Mouse (Mus musculus) liver, postnatal 0 days (tissue): ENCODE results near the gene Slc37a3. TPM values are rescaled to one million over a fixed set of nuclear protein-coding genes. Genes with fewer than 3 reads are reported as not detected.

Experiments used
- ATAC-seq: fragments of 200-750 bp; cut with Nextera tagmentation; 2 replicates; pipeline ENCODE4 v1.8.0; 2017; ENCODE audit warnings: mild to moderate bottlenecking, moderate library complexity
- DNase-seq: peaks from one replicate; pipeline ENCODE4 v3.0.0-alpha.2; 2016
- H3K27ac ChIP-seq: fragments of 300-500 bp; sonication (generic); 2 replicates; pipeline ENCODE4 v1.5.1; 2014; ENCODE audit warnings: antibody characterized with exemption, moderate library complexity, mild to moderate bottlenecking, low read depth
- H3K27me3 ChIP-seq: fragments of 300-500 bp; sonication (generic); 2 replicates; pipeline ENCODE4 v1.6.1; 2014; ENCODE audit warnings: low read length, control low read depth, mixed read lengths; ENCODE audit not compliant: insufficient read depth
- H3K36me3 ChIP-seq: fragments of 300-500 bp; sonication (generic); replicated peaks from 2 replicates; pipeline ENCODE4 v1.6.1; 2014; ENCODE audit warnings: mild to moderate bottlenecking, control low read depth, low read length, moderate library complexity, mixed read lengths; ENCODE audit not compliant: insufficient read depth
- H3K4me1 ChIP-seq: fragments of 300-500 bp; sonication (generic); 2 replicates; pipeline ENCODE4 v1.6.1; 2014; ENCODE audit warnings: antibody characterized with exemption, mild to moderate bottlenecking, control low read depth; ENCODE audit not compliant: insufficient read depth
- H3K4me2 ChIP-seq: fragments of 300-500 bp; sonication (generic); 2 replicates; pipeline ENCODE4 v1.6.1; 2014; ENCODE audit warnings: low read depth, mild to moderate bottlenecking, low read length, moderate library complexity, mixed read lengths
- H3K4me3 ChIP-seq: fragments of 300-500 bp; sonication (generic); 2 replicates; pipeline ENCODE4 v1.5.1; 2014; ENCODE audit warnings: low read depth, low read length
- H3K9ac ChIP-seq: fragments of 300-500 bp; sonication (generic); replicated peaks from 2 replicates; pipeline ENCODE4 v1.6.1; 2014; ENCODE audit warnings: mild to moderate bottlenecking, moderate library complexity
- H3K9me3 ChIP-seq: fragments of 300-500 bp; sonication (generic); 2 replicates; pipeline ENCODE4 v1.6.1; 2016; ENCODE audit warnings: mild to moderate bottlenecking, control low read depth, low read length, mixed read lengths
- CTCF ChIP-seq: sonication (generic); IDR thresholded peaks from 2 replicates; pipeline ENCODE4 v1.5.1; 2016; ENCODE audit warnings: antibody characterized with exemption, low read depth
- EP300 ChIP-seq: IDR thresholded peaks from 2 replicates; pipeline ENCODE4 v1.6.1; 2016; ENCODE audit warnings: antibody characterized with exemption, low read depth, mild to moderate bottlenecking
- WGBS: fragments of 180-500 bp; shearing (Covaris S2); extraction: QIAGEN DNeasy Blood & Tissue Kit; methylation state at CpG from one replicate; pipeline ENCODE4 v1.1.7; 2014; ENCODE audit not compliant: insufficient replicate concordance; 5-methylcytosine and 5-hydroxymethylcytosine counted together
- polyA plus RNA-seq: library from polyadenylated mRNA; unstranded; fragments of >200 nt; fragmentation: Nextera tagmentation; extraction: Ambion mirVana; gene quantifications from 2 replicates; pipeline ENCODE4 v1.2.1, GENCODE M21; 2015

The Slc37a3 gene
- polyA plus RNA-seq, 1 experiment from 2014 or later: 16.0 TPM

DNA sequence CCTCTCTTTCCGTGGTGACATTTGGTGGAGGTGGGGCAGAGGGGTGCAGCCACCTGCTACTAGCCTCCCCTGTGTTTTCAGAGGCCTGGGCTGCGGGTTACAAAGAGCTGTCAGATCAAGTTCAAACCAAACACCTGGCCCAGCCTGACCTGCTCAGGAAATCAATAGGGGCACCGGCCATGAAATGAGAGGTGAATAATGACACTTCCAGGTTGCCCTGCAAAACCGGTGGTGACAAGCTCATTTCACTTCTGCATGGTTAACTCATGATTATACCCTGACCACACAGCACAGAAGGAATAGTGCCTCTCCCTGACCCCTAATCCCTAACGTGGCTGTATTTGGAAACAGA is 90.8 kb downstream of the Slc37a3 start:
- Histone ChIP-seq H3K4me2 (no peak overlapping the region), H3K36me3 (no peaks in the 10 kb centered on the region), H3K4me1 (peaks cover 24% of the 10 kb centered on the region), H3K27ac (peak overlapping the region; percentile 82), H3K4me3 (no peak overlapping the region), H3K9me3 (no peaks in the 10 kb centered on the region), H3K9ac (0 out of 2 replicates have a peak overlapping the region, but pooled peaks have one; percentile 5), H3K27me3 (no peaks in the 10 kb centered on the region)
- TF ChIP-seq CTCF: no peak
- TF ChIP-seq EP300: no peak
- DNase-seq: peak; percentile 38
- peak; percentile 88 for ATAC-seq
- WGBS: 27% methylated on average over 5 of the region's 5 CpGs

DNA sequence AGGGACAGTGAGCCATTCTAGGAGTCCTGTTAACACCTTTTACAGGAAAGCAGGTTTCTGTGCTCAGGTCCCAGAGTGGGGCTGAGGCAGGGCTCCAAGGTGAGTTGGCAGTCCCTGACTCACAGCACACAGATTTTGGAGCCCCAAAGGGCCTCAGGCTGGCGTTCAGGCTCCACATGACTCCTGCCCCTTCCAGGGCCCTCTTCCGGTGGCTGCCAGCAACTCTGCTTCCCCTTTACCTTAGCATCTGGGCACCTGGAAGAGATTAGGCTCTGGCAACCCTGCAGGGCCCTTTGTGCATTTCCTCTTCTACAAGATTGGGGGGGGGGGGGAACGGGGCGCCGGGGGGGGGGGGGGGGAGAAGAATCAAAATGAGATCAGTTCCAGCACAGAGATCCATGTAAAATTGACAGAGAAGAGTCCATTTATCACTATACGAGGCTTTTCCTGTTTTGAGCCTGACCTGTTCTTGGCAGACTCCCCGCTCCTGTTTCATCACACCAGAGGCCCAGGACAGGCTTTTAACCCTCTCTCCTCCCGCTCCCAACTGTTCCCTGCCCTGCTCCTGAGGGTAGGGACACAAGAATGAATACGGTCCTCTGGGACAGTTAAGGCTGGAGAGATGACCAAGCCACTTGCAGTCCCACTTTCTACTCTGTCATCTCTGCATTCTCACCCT is 91.3 kb downstream of the Slc37a3 start:
- peak overlapping the region; percentile 85 for H3K27ac ChIP-seq
- no peak overlapping the region for H3K4me3 ChIP-seq
- peak; percentile 59 for DNase-seq
- H3K9me3 ChIP-seq: no peaks in the 10 kb centered on the region
- 0 out of 2 replicates have a peak, but pooled peaks have one; percentile 17 for TF ChIP-seq CTCF
- TF ChIP-seq EP300: no peak
- peaks cover 24% of the 10 kb centered on the region for H3K4me1 ChIP-seq
- H3K4me2 ChIP-seq: peak overlapping the region; percentile 9; the same call in 1 of the 2 replicates
- peak; percentile 93 for ATAC-seq
- no peaks in the 10 kb centered on the region for H3K27me3 ChIP-seq
- H3K9ac ChIP-seq: 0 out of 2 replicates have a peak overlapping the region, but pooled peaks have one; percentile 5
- H3K36me3 ChIP-seq: no peaks in the 10 kb centered on the region
- WGBS: 18% methylated on average over 6 of the region's 9 CpGs

DNA sequence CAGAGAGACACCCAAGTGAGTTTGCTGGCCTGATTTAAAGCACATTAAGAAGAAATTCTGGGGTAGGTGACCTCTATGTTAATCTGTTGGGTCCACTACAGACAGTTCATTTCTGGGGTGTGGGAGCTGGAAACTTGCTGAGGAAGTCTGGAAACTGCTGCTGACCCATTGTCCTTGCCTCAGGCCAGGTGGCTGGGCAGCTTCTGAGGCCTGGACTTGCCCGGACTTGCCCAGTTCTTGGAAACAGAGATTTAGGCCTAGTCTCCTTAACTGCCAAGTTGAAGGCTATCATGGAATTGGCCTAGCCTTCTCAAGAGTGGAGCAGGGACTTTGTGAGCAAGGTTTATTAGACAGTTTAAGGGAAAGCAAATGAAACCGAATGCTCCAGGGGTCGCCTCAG is 92.6 kb downstream of the Slc37a3 start:
- Histone ChIP-seq H3K9ac (no peak overlapping the region), H3K9me3 (no peaks in the 10 kb centered on the region), H3K27ac (no peak overlapping the region), H3K36me3 (no peaks in the 10 kb centered on the region), H3K4me1 (peaks cover 24% of the 10 kb centered on the region), H3K27me3 (no peaks in the 10 kb centered on the region), H3K4me3 (no peak overlapping the region), H3K4me2 (no peak overlapping the region)
- WGBS: 78% methylated on average over 3 of the region's 3 CpGs
- no peak for TF ChIP-seq EP300
- no peak for TF ChIP-seq CTCF
- DNase-seq: no peak
- ATAC-seq: no peak

Other genes starting within 250 kb of the Slc37a3 start
- gene Kdm7a, start 170.9 kb downstream of the Slc37a3 start, polyA plus RNA-seq: 3.6 and 4.2 TPM in 2 replicates
- gene Rab19, start 3.5 kb upstream of the Slc37a3 start, polyA plus RNA-seq: 0.95 and 1.1 TPM in 2 replicates
- 154 and 170 TPM in 2 replicates for gene Mkrn1, start 42.8 kb upstream of the Slc37a3 start, polyA plus RNA-seq
- 1.6 TPM in 2 replicates for gene Dennd2a, start 180.2 kb upstream of the Slc37a3 start, polyA plus RNA-seq
- 15.8 and 17.1 TPM in 2 replicates for gene Adck2, start 196.2 kb upstream of the Slc37a3 start, polyA plus RNA-seq
- gene Gm42420, start 208.1 kb upstream of the Slc37a3 start, polyA plus RNA-seq: 1.2 and 1.9 TPM in 2 replicates
- 248 and 260 TPM in 2 replicates for gene Ndufb2, start 214.9 kb upstream of the Slc37a3 start, polyA plus RNA-seq